Mouse (Mus musculus) small intestine, adult 2 months (tissue): ENCODE measurements around the gene Olfr67.

Experiments
- CTCF ChIP-seq: fragments of 200-500 bp; IDR thresholded peaks from 2 replicates; pipeline ENCODE4 v1.5.1; 2012; ENCODE audit warnings: low read depth, mild to moderate bottlenecking, control low read depth, inconsistent platforms, low read length, moderate library complexity, mixed read lengths; ENCODE audit not compliant: insufficient replicate concordance, insufficient read length; ENCODE audit errors: extremely low read depth
- POLR2A ChIP-seq: fragments of 200-500 bp; IDR thresholded peaks from 2 replicates; pipeline ENCODE4 v1.6.1; 2012; ENCODE audit warnings: low read depth, mild to moderate bottlenecking, control low read depth, inconsistent platforms, low read length, moderate library complexity

DNA sequence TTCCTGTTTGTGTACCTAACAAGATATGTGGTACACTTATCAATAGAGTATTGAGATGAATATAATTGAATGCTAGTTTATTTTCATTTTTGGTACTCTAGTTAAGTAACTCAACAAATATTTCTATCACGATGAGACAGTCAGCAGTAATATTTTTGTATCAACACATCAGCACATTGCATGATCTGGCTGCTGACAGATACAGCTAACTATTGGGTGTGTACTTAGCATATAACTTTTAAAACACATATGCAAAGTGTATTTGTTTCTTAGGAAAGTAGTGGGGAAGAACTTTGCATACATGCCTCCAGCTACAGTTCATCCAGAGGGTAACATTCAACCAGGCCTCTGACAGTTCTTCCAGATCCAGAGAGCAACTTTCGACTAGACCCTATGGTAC lies 33.0 kb upstream of the Olfr67 start:
- TF ChIP-seq POLR2A = no peak
- no peak for TF ChIP-seq CTCF
